Mouse (Mus musculus) brain, adult 2 months (tissue): ENCODE data around the gene Hmx2.

ENCODE experiments used
- DNase-seq: peaks from one replicate; pipeline ENCODE4 v3.0.0; 2011; ENCODE audit warnings: low read depth, low spot score

The Hmx2 gene

GRCm38 (mm10) chr7:131556541-131557271, 8.1 kb downstream of the Hmx2 start:
- DNase-seq = no peak

GRCm38 (mm10) chr7:131557751-131558150, 9.2 kb downstream of the Hmx2 start:
- DNase-seq = no peak

- DNase-seq = peak; percentile 99
These were observed 11.6 kb downstream of the Hmx2 start, which contains the start of gene Bub3 for GRCm38 (mm10) chr7:131559986-131560696. Gene Bub3, plus strand, starts transcription at chr7:131560222.

- no peak for DNase-seq
These were observed 12.1 kb downstream of the Hmx2 start for GRCm38 (mm10) chr7:131560697-131561042.

GRCm38 (mm10) chr7:131575246-131575645, 26.7 kb downstream of the Hmx2 start:
- DNase-seq = no peak

GRCm38 (mm10) chr7:131582178-131582577, 33.6 kb downstream of the Hmx2 start:
- DNase-seq = no peak

- DNase-seq = no peak
These were observed 37.0 kb downstream of the Hmx2 start for GRCm38 (mm10) chr7:131585551-131585950.

GRCm38 (mm10) chr7:131597779-131598482, 49.4 kb downstream of the Hmx2 start:
- peak; percentile 72 for DNase-seq

- DNase-seq = peak; percentile 66
These were observed 49.9 kb downstream of the Hmx2 start for GRCm38 (mm10) chr7:131598483-131598824.

- DNase-seq = no peak
These were observed 53.5 kb downstream of the Hmx2 start for GRCm38 (mm10) chr7:131602106-131602505.

GRCm38 (mm10) chr7:131603186-131603585, 54.6 kb downstream of the Hmx2 start:
- DNase-seq = no peak

- DNase-seq = peak; percentile 3
These were observed 56.4 kb downstream of the Hmx2 start for GRCm38 (mm10) chr7:131604946-131605345.

- DNase-seq = no peak
These were observed 56.9 kb downstream of the Hmx2 start for GRCm38 (mm10) chr7:131605481-131605880.
